Mouse (Mus musculus) gastrocnemius, adult 18-20 months (tissue): ENCODE measurements around the gene Aven. TPM values are rescaled to one million over a fixed set of nuclear protein-coding genes. Genes with fewer than 3 reads are reported as not detected.

Source experiments
- DNase-seq: peaks from one replicate; pipeline ENCODE4 v3.0.0; 2021; ENCODE audit warnings: low spot score
- total RNA-seq, 2 experiments: library from RNA; stranded (reverse); gene quantifications; 2 replicates each; pipeline ENCODE4 v1.2.3; 2021

The Aven gene
- total RNA-seq, 2 experiments from 2014 or later, result 11.1 to 15.5 TPM

DNA sequence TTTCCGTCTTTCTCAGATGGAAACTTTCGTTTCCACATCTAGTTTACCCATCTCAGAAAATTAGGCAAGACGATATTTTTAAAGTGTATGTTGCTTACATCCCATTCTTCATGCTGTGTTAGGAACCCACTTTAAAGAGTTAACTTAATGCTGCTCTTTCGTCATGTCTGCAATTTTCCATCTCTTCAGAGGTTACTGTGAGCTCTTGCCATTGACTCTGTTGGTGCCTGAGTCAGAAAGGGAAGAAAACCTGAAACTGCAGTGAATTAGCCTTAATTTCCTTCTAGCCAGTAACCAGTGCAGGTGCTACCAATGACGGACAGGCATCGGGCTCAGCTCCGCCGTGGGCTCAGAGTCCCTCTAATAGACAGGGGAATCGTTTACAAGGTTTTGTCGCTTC, 63.8 kb downstream of the Aven start:
- no peak for DNase-seq

GRCm38 (mm10) chr2:112557453-112557852, 64.7 kb downstream of the Aven start:
- DNase-seq, result no peak

GRCm38 (mm10) chr2:112561549-112561948, 68.8 kb downstream of the Aven start:
- no peak for DNase-seq

GRCm38 (mm10) chr2:112565060-112565459, 72.3 kb downstream of the Aven start:
- no peak for DNase-seq

DNA sequence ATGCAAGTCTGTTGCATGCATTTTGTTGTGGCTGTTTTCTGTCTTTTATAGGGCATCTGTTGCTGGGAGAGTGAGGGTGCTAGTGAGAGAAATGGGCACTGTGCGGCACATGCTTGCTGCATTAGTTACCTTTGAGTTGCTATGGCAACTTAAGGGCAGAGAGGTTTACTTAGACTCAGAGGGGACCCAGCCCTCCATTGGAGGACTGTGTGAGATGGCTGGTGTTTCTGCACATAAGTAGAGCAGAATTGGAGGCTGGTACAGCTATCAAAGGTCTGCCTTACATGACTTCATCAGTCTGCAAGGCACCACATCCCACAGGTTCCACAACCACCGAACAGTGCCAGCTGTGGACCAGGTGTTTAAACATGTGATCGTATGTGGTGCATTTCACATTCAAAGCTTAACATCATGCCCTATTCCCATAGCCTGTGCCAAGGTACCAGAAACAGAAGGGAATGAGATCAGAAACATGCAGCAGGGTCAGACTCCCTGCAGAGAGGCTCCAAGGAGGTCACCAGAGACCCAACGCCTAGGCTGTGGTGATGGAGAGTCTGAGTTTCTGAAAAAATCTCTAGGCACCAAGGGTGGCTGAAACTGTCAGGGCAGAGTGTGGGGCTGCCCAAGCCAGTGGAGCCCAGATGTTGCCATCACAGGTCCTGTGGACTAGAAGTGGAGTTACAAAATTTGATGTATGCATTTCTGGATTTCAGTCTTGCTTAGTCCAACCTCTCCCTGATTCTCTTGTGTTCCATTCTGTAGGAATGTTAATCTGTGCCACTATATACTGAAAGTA, 73.7 kb downstream of the Aven start:
- no peak for DNase-seq

GRCm38 (mm10) chr2:112567786-112568185, 75.0 kb downstream of the Aven start:
- no peak for DNase-seq

- DNase-seq, result no peak
Observed at GRCm38 (mm10) chr2:112590985-112591384, 98.2 kb downstream of the Aven start.

DNA sequence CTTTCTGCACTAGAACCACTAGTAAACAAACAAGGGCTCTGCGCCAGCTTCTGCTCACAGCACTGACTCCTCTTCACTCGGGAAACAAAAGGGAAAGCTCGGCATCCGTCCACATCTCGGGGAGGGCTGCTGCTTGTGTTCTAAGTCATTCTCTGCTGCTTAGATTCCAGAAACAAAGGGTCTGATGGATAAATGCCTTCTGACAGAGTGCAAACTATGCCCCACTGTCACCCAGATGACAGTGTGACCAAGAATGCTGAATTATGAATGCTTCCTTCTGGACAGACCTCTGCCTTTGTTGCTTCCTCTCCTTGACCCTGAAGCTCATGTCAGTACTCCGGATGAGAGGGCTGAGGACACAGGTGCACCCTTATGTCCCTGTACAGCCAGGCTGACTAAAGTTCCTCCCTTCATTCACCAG, 98.7 kb downstream of the Aven start:
- DNase-seq, result peak; percentile 14

- DNase-seq, result no peak
Observed at GRCm38 (mm10) chr2:112593322-112593721, 100.6 kb downstream of the Aven start.

DNA sequence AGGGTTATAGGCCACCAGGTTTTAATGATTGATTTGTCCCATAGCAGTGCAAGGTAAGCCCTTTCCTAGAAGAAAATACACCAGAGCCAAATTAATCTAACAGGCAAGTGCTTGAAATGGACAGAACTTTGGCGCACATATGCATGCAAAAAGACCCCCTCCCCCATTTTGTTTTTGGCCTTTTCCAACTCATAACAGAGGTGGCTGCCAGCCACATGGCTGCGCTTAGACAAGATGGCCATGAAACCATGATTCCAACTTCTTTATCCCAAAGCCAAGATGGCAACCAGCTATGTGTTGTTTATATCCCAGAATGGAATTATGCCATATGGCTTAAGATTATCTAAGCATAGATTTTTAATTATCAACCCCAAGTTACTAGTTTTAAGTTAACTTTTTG, 101.0 kb downstream of the Aven start:
- no peak for DNase-seq

DNA sequence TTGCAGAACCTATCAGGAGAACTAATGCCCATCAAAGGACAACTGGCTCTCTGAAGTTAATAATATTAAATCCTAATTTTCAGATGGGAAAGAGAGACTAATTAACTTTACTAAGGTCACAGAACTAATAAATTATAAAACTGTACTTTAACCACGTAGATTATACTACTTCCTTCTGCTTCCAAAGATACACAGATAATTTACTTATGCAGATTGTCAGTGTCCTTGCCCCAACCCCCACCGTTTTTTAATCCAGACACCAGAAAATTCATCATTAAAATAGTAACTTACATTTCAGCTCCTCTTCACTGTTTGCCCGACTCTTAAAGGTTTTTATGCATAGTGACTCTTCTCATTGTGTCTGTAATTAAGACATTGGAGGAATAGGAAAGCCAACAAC, 103.0 kb downstream of the Aven start:
- DNase-seq, result no peak

DNA sequence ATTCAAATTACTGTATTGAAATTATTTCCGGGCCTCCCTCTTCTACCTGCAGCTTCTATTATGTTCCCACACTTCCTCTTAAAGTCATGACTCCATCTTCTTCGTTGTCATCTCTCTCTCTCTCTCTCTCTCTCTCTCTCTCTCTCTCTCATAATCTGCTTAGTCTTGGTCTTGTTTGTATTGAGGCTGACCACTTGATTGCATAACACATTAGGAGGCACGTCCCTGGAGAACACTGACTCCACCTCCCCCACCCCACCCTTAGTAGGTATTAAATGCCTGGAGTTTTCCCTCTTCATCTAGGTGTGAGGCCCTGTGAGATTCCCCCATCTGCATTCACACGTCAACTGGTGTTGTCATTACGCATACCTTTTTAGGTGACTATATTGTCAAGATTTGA, 103.7 kb downstream of the Aven start:
- no peak for DNase-seq

- no peak for DNase-seq
Observed at GRCm38 (mm10) chr2:112597064-112597463, 104.3 kb downstream of the Aven start.

DNA sequence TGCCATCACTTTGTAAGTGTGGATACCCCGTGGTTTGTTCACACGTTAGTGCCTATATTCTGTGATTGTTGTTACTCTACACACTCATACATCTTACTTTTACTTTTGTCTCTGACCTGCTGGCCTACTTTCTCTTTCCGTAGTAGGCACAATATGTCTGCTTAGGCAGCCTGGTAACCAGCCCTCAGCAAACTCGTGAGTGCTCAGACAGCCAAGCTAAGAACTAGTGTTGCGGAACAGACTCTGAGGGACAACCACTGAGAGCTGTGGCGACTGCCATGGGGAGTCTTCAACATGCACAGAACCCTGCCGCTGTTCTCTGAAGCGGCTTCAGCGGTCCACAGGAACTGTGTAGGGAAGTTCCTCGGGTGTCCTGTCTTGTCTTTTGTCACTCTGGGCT, 107.5 kb downstream of the Aven start:
- no peak for DNase-seq

- no peak for DNase-seq
Observed at GRCm38 (mm10) chr2:112602487-112602886, 109.7 kb downstream of the Aven start.

GRCm38 (mm10) chr2:112606536-112606935, 113.8 kb downstream of the Aven start:
- no peak for DNase-seq

- DNase-seq, result no peak
Observed at GRCm38 (mm10) chr2:112612628-112613027, 119.9 kb downstream of the Aven start.

GRCm38 (mm10) chr2:112614375-112614774, 121.6 kb downstream of the Aven start:
- no peak for DNase-seq

- no peak for DNase-seq
Observed at GRCm38 (mm10) chr2:112617206-112617605, 124.4 kb downstream of the Aven start.

DNA sequence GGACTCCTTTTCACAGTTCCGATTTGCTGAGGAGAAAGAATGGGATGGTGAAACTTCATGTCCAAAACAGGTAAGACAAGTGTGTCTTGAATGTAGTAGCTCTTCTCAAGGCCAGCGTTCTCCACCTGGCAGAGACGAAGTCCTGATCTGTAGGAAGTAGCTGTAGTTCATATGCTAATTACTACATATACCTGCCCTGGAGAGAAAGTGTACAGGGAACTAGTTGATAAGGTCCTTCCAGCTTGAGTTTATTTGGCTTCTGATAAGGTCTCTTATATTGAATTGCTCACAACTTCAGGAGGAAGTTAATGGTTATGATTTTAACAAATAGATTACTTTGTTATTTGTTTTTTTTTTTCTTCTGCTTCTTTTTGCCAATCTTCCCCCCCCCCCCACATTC, 132.4 kb downstream of the Aven start:
- no peak for DNase-seq

GRCm38 (mm10) chr2:112630669-112631068, 137.9 kb downstream of the Aven start:
- no peak for DNase-seq

- no peak for DNase-seq
Observed at GRCm38 (mm10) chr2:112632536-112632935, 139.8 kb downstream of the Aven start.

- peak; percentile 46 for DNase-seq
Observed at GRCm38 (mm10) chr2:112637206-112637605, 144.4 kb downstream of the Aven start.

DNA sequence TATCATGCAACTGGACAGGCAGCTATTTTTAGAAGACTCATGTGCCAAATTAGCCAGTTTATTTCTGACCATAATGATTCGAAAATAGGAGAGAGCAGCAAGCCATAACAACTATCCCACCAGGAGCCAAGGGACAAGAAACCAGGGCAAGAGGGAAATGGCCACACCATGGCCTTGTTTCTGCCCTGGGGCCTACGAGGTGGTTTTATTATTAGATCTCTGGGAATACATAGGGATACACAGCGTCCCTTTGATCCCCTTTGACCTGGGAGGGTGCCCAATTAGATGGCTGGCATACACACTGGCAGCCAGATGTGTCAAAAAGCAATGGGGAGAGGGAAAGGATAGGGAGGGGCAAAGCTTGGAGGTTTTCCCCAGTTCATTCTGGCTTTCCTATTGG, 161.1 kb downstream of the Aven start:
- no peak for DNase-seq
